ENCODE assay signal across 8 mouse cellular contexts in the genomic region with DNA sequence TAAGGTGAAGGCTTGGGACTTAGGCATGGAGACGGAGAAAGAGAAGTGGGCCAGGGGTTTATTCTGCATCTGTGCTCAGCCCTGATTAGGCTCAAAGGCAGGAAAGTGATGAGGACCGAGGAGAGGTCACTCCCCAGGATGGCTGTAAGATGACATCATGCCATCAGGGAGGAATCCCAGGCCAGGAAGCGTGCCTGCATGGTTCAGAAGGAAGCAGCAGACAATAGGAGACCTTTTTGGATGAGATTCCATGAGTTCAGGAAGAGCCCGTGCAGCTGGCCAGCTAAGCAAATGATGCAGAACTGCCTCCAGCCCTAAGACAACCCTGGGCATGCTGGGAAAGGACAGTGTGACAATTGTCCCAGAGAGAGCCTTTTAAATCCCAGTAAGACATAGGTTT.
DNase-seq lines count a peak whose midpoint lies in the region; ATAC-seq and TF ChIP-seq lines count a peak whose summit lies in the region.
"Had no signal": no experiment of that assay in that cellular context is flagged by ENCODE, and none has a peak within 500 bp of the region (broad histone marks: within the 10 kb centered on the region; RNA-seq: fewer than 3 reads in every experiment).

No protein-coding gene starts in this region.

- no peak overlapping the region for H3K4me3 ChIP-seq in heart, embryonic 16.5 days (ENCODE audit: low read length)
- no peak overlapping the region for H3K4me3 ChIP-seq in forebrain, embryonic 16.5 days (replicated peaks; ENCODE audit: low read length)

- peak; percentile 82 for DNase-seq in Muller cell, postnatal 12 days (ENCODE audit: inconsistent ontology term)
- DNase-seq in Patski (ENCODE audit: low read depth, low spot score) = no peak
- peak; percentile 20 to 53 for DNase-seq in kidney, postnatal 4 days
- no peak for DNase-seq in ovary, adult 18-20 months (ENCODE audit: low spot score)

- TF ChIP-seq CTCF in Patski (IDR thresholded peaks at IDR 0.05) = no peak

- in situ Hi-C loops in Patski (cut with MboI; ENCODE audit: low pct_unique_long_range_greater_than_20kb) = no loop called here

- H3K9ac ChIP-seq in heart, embryonic 16.5 days (ENCODE audit: low read length) = no peak overlapping the region
- no peak overlapping the region for H3K9ac ChIP-seq in forebrain, embryonic 16.5 days (replicated peaks; ENCODE audit: low read depth, low read length)

- no peaks in the 10 kb centered on the region for H3K27me3 ChIP-seq in Patski
- no peaks in the 10 kb centered on the region for H3K27me3 ChIP-seq in heart, embryonic 16.5 days (ENCODE audit: control insufficient read depth, insufficient read depth, low read length)
- no peaks in the 10 kb centered on the region for H3K27me3 ChIP-seq in forebrain, embryonic 16.5 days (replicated peaks; ENCODE audit: control insufficient read depth, insufficient read depth, low read length)

- CTCF ChIA-PET in Patski (lab: Charles Lee) = no interaction called here

- 30% methylated on average over 4 of the region's 4 CpGs for WGBS in heart, embryonic 16.5 days
- 42% methylated on average over 4 of the region's 4 CpGs for WGBS in forebrain, embryonic 16.5 days

- H3K9me3 ChIP-seq in heart, embryonic 16.5 days (replicated peaks; ENCODE audit: control insufficient read depth, low read length) = no peaks in the 10 kb centered on the region
- no peaks in the 10 kb centered on the region for H3K9me3 ChIP-seq in forebrain, embryonic 16.5 days (ENCODE audit: control insufficient read depth, low read length)

- H3K4me1 ChIP-seq in heart, embryonic 16.5 days (ENCODE audit: control insufficient read depth, insufficient read depth, low read length) = peaks cover 59% of the 10 kb centered on the region
- H3K4me1 ChIP-seq in forebrain, embryonic 16.5 days (replicated peaks; ENCODE audit: control insufficient read depth, insufficient read depth, low read length) = peaks cover 12% of the 10 kb centered on the region

- peak; percentile 55 for ATAC-seq in Patski
- peak; percentile 45 for ATAC-seq in heart, embryonic 16.5 days (replicated peaks; ENCODE audit: extremely low read depth, insufficient read depth, low FRiP score)
- ATAC-seq in frontal cortex, adult (ENCODE audit: low TSS enrichment) = no peak
- ATAC-seq in forebrain, embryonic 16.5 days = no peak
- ATAC-seq: hindbrain, embryonic 16.5 days had no signal

- H3K27ac ChIP-seq in heart, embryonic 16.5 days (ENCODE audit: low read length) = peak overlapping the region; percentile 72
- no peak overlapping the region for H3K27ac ChIP-seq in forebrain, embryonic 16.5 days (ENCODE audit: low read length)

- POLR2A ChIA-PET in Patski (lab: Charles Lee) = no interaction called here

- no peaks in the 10 kb centered on the region for H3K36me3 ChIP-seq in heart, embryonic 16.5 days (ENCODE audit: control insufficient read depth, insufficient read depth)
- H3K36me3 ChIP-seq in forebrain, embryonic 16.5 days (ENCODE audit: control insufficient read depth, insufficient read depth) = no peaks in the 10 kb centered on the region

- H3K4me2 ChIP-seq in heart, embryonic 16.5 days (ENCODE audit: low read depth, low read length) = no peak overlapping the region
- no peak overlapping the region for H3K4me2 ChIP-seq in forebrain, embryonic 16.5 days (ENCODE audit: low read length)

Comparison
In these comparisons a context has a peak if more than half of its experiments do, and no peak if none do; other contexts are left out.
1. DNase-seq: peak in Muller cell, postnatal 12 days (single experiment) and kidney, postnatal 4 days (2 of 2); none in Patski (single experiment) and ovary, adult 18-20 months (single experiment).
2. ATAC-seq: peak in Patski (single experiment) and heart, embryonic 16.5 days (single experiment); none in frontal cortex, adult (single experiment) and forebrain, embryonic 16.5 days (single experiment).